Mouse (Mus musculus) cerebellum, postnatal 25 days (tissue): ENCODE measurements around the gene Tent5c.
A peak's percentile ranks its signal among the peaks of the same experiment; 100 is the strongest.
"Not testable (repeated sequence)": the region's sequence is repeated elsewhere in the genome, so short reads cannot be mapped to it uniquely, and the experiment has no call there.

Source experiments
- DNase-seq, 2 experiments: peaks; one replicate each; pipeline ENCODE4 v3.0.0; 2021; ENCODE audit warnings: mixed read lengths in 2 of 2

Gene Tent5c

GRCm38 (mm10) chr3:100436756-100437155 is 52.4 kb downstream of the Tent5c start:
- DNase-seq = no peak

DNA sequence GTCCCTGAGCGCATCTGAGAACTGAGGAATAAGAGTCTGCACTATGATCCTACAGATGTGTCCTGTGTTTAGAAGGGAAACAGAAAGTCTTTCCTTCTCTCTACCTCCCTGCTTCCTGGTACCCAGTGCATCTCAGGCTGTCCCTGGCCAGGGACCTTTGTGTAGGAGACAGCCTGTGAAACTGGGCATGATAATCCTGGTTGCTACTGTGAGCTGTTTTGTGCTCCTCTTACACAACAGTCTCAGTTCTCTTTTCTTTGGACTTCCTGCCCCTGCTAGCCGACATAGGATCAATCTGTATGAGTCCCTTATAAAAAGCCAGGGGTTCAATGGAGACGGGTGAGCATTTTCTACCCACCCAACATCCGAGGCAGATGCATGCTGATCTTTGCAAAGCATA is 57.4 kb downstream of the Tent5c start:
- DNase-seq = no peak

GRCm38 (mm10) chr3:100430731-100431130 is 58.4 kb downstream of the Tent5c start:
- DNase-seq = peak in 1 of 2 experiments; percentile 5

DNA sequence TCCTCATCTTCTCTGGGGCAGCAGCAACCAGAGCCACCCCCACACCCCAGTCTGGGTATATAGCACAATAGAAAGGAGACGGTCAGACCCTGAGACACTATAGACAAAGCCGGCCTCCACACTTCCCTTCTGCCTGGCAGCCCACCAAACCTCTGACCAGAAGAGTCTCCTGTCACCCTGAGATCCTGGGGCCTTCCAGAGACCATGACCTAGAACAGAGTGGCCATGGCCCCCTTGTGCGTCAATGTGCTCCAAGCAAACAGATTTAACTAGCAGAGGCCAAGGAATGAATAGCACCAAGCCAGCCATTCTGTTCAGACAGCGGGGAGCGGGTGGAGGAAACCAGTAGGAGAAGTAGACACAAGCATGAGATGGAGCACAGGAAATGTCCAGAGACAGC is 59.0 kb downstream of the Tent5c start:
- no peak for DNase-seq

GRCm38 (mm10) chr3:100429667-100430066 is 59.5 kb downstream of the Tent5c start:
- DNase-seq = no peak

DNA sequence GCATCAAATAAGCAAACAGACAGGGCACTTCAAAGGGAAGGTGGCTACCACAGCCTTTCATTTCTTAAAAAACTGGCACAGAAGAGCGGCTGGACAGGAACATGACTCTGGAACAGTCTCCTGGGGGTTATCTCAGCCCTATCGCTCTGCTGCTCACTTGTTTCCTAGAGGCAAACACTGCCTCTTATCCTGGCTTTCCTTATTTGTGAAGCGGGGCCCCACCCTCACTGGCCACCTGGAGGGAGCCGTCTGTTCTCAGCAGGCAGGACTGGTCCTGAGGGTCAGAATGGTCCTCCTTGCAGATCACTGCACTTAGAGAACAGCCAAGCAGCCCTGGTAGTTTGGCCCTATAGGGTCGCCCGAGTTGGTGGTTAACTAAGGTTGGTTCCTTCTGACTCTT is 61.6 kb downstream of the Tent5c start:
- DNase-seq = peak in 1 of 2 experiments; percentile 38

DNA sequence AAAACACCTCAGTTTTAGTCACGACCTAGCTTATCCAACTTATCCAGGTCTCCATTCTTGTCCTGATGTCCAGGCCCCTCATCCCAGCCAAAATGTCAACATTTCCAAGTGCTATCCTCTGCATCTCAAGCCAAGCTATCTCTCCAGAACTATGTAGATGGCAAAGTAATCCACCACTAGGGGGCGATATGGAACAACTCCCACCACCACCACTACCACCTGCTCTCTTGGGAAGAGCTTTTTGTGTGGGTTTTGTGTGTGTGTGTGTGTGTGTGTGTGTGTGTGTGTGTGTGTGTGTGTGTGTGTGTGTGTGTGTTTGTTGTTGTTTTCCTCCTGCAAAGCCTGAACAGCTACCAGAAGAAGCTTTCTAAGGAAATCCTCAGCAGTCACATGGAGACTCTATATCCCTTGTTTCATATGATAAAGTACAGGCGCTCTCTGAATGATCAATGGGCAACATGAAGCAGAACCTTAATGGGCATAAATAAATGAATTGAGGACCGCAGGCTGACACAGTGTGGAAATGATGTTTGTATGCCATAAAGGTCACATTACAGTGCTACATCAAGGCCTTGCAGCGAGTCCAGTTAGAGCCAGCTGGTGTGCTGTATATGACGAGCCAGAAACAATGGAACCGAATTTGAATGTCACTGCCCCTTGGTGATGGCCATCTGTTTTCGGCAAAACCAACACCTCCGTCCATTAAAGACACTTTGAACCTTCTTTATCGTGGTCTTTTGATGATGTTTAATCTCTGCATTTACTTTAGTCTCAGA is 66.5 kb downstream of the Tent5c start:
- peak in 1 of 2 experiments; percentile 49 for DNase-seq

- no peak for DNase-seq
Measured at GRCm38 (mm10) chr3:100421354-100421753, 67.8 kb downstream of the Tent5c start.

DNA sequence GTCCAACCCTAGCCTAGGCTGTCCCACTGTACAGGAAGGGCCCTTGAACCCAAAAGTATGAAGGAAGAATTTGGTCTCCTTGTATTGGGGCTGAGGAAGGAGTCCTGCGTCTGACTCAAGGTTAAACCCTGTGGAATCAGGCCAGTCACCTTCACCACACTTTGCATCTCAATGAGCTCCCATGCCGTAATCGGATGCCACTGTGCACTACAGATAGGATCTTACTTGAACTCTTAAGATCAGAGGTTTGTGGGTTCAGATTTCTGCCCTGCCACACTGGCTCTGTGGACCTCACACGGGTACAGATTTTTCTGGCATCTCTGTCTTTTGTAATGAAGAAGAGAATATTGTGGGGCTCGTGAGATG is 68.5 kb downstream of the Tent5c start:
- DNase-seq = no peak

DNA sequence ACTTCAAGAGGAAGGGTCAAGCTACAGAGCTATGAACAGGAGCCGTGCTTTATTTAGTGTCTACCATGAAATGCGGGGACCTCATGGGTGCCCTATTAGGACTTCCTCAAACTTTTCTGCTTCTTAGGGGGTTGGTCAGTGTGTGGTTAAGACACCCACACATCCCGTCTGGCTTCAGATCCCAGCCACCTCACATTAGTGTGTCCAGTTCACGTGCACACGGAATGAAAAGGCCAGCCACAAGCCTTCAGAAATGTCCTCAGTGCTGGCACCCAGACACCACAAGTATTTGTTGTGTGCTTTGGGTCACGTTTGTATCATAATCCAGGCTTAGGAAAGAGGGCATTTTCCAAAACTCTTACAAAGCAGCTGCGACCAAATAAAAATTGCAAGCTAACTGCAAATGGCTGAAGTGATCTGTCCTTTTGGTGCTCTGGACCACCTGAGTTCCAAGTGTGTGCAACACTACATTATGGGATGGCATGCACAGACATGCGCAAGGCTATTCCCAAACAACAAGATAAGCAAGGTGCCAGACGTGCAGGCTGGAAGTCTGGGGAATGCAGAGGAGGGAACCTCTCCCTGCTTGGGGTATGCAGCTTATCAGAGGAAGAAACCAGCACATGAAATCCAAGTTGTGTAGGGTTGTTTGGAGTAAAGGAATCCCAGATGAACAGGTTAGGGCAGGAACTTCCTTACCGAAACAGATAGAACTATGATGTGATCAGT is 69.0 kb downstream of the Tent5c start:
- no peak for DNase-seq

- no peak for DNase-seq
Measured at GRCm38 (mm10) chr3:100418387-100418786, 70.7 kb downstream of the Tent5c start.

DNA sequence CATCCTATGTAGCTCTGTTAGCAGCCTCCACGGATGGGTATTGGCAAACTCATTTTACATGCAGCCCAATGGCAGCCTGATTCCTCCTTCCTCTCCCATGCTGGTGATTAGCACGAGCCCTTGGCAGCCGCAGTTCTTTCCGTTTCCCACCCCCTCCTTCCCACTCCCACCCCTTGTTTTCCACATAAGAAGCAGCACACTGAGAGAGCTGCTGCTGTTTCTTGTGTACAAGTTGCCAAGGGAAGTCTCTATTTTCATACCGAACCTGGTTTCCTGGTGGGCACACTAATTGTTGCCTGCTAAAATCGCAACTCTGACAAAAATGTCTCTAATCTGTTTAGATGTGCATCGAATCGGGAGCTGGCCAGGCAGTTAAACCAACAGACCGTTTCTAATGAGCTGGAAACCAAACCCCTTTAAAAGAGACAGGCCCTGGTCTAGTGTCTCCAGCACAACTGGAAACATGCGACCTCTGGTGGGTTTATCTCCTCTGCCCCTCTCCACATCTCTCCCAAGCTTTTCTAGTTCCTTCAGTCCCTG is 71.3 kb downstream of the Tent5c start:
- DNase-seq = no peak

- DNase-seq = no peak
Measured at GRCm38 (mm10) chr3:100415671-100416070, 73.5 kb downstream of the Tent5c start.

DNA sequence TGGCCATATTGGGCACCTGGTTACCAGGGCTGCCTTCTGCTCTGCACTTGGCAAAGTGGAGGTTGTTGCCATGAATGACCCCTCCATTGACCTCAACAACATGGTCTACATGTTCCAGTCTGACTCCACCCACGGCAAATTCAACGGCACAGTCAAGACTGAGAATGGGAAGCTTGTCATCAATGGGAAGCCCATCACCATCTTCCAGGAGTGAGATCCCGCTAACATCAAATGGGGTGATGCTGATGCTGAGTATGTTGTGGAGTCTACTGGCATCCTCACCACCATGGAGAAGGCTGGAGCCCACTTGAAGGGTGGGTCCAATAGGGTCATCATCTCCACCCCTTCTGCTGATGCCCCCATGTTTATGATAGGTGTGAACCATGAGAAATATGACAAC is 75.5 kb downstream of the Tent5c start:
- not testable (repeated sequence) for DNase-seq

- no peak for DNase-seq
Measured at GRCm38 (mm10) chr3:100411945-100412344, 77.2 kb downstream of the Tent5c start.

GRCm38 (mm10) chr3:100409280-100409679 is 79.8 kb downstream of the Tent5c start:
- no peak for DNase-seq

DNA sequence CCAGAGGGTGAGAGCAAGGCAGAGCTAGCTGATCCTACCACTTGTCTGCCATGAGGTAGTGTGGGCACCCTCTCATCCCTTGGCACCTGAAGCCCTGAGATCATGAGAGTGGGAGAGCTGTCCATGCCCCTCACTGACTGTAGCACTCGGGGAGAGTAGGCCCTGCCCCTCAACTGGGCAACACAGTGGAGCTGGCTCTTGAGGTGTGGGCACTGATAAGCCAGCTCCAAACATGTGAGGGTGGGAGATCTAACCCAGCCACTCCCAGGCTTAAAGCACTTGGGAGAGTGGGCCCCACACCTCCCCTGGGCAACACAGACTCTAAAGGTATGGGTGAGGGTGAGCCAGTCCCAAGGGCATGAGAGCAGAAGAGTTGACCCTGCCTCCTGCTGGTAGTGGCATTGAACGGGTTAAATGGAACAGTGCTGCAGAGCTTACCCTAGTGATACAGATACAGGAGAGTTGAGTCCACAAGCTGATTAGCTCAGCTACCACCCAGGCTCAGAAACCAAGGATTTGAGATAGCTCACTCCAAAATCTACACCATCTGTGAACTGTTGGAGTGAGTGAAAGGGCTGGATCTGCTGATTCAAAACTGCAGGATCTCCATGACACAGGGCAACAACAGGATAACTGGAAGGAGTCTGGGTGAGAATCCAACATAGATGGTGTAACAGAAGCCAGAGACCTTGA is 80.6 kb downstream of the Tent5c start:
- no peak for DNase-seq

- peak; percentile 44 to 61 for DNase-seq
Measured at GRCm38 (mm10) chr3:100402656-100403055, 86.5 kb downstream of the Tent5c start.
